Mouse (Mus musculus) embryonic facial prominence, embryonic 12.5 days (tissue): ENCODE measurements around the gene Ifnlr1. TPM values are rescaled to one million over a fixed set of nuclear protein-coding genes. Genes with fewer than 3 reads are reported as not detected.

Experiments
- ATAC-seq: fragments of 200-750 bp; cut with Nextera tagmentation; 2 replicates; pipeline ENCODE4 v1.8.0; 2017; ENCODE audit not compliant: insufficient number of reproducible peaks, insufficient read depth, low FRiP score, low TSS enrichment
- H3K27ac ChIP-seq: fragments of 300-500 bp; sonication (generic); 2 replicates; pipeline ENCODE4 v1.5.1; 2016; ENCODE audit warnings: mild to moderate bottlenecking
- H3K27me3 ChIP-seq: fragments of 300-500 bp; sonication (generic); 2 replicates; pipeline ENCODE4 v1.6.1; 2016; ENCODE audit warnings: mild to moderate bottlenecking, moderate library complexity
- H3K36me3 ChIP-seq: fragments of 300-500 bp; sonication (generic); 2 replicates; pipeline ENCODE4 v1.6.1; 2016; ENCODE audit warnings: mild to moderate bottlenecking
- H3K4me1 ChIP-seq: fragments of 300-500 bp; sonication (generic); 2 replicates; pipeline ENCODE4 v1.6.1; 2016
- H3K4me2 ChIP-seq: fragments of 300-500 bp; sonication (generic); replicated peaks from 2 replicates; pipeline ENCODE4 v1.6.1; 2016; ENCODE audit warnings: mild to moderate bottlenecking, moderate library complexity
- H3K4me3 ChIP-seq: fragments of 300-500 bp; sonication (generic); 2 replicates; pipeline ENCODE4 v1.5.1; 2016; ENCODE audit warnings: mild to moderate bottlenecking
- H3K9ac ChIP-seq: fragments of 300-500 bp; sonication (generic); 2 replicates; pipeline ENCODE4 v1.6.1; 2016; ENCODE audit warnings: mild to moderate bottlenecking, moderate library complexity
- H3K9me3 ChIP-seq: fragments of 300-500 bp; sonication (generic); 2 replicates; pipeline ENCODE4 v1.6.1; 2016; ENCODE audit warnings: mild to moderate bottlenecking, moderate library complexity
- WGBS: fragments of 180-500 bp; shearing (Covaris S2); methylation state at CpG from one replicate; pipeline ENCODE4 v1.1.7; 2016; 5-methylcytosine and 5-hydroxymethylcytosine counted together
- polyA plus RNA-seq: library from polyadenylated mRNA; unstranded; fragments of >200 nt; fragmentation: Nextera tagmentation; extraction: Ambion mirVana; gene quantifications from 2 replicates; pipeline ENCODE4 v1.2.1, GENCODE M21; 2016

Ifnlr1 gene
- polyA plus RNA-seq, 1 experiment from 2014 or later: 1.8 TPM

- Histone ChIP-seq H3K4me3 (no peak overlapping the region), H3K9me3 (peaks cover 10% of the 10 kb centered on the region; the same call in 1 of the 2 replicates), H3K4me1 (no peaks in the 10 kb centered on the region), H3K27ac (no peak overlapping the region), H3K9ac (no peak overlapping the region), H3K27me3 (no peaks in the 10 kb centered on the region), H3K36me3 (no peaks in the 10 kb centered on the region), H3K4me2 (no peak overlapping the region)
- 76% methylated on average over 17 of the region's 17 CpGs for WGBS
- no peak for ATAC-seq
Observed at GRCm38 (mm10) chr4:135722540-135723290, 36.6 kb downstream of the Ifnlr1 start.

GRCm38 (mm10) chr4:135726416-135726815 lies 40.3 kb downstream of the Ifnlr1 start:
- Histone ChIP-seq H3K27ac (no peak overlapping the region), H3K9me3 (peaks cover 6% of the 10 kb centered on the region; the same call in 1 of the 2 replicates), H3K27me3 (no peaks in the 10 kb centered on the region), H3K9ac (no peak overlapping the region), H3K4me2 (no peak overlapping the region), H3K4me3 (no peak overlapping the region), H3K4me1 (no peaks in the 10 kb centered on the region), H3K36me3 (no peaks in the 10 kb centered on the region)
- WGBS: 68% methylated on average over 11 of the region's 11 CpGs
- no peak for ATAC-seq

- WGBS: 52% methylated on average over 14 of the region's 14 CpGs
Observed at GRCm38 (mm10) chr4:135727817-135728216, 41.7 kb downstream of the Ifnlr1 start, which contains the start of gene Il22ra1. Il22ra1 (plus strand) TSS chr4:135728172.

GRCm38 (mm10) chr4:135730204-135730603 lies 44.1 kb downstream of the Ifnlr1 start:
- Histone ChIP-seq H3K4me2 (no peak overlapping the region), H3K27me3 (no peaks in the 10 kb centered on the region), H3K4me3 (no peak overlapping the region), H3K9ac (no peak overlapping the region), H3K36me3 (no peaks in the 10 kb centered on the region), H3K9me3 (peaks cover 4% of the 10 kb centered on the region; the same call in 1 of the 2 replicates), H3K4me1 (no peaks in the 10 kb centered on the region), H3K27ac (no peak overlapping the region)
- WGBS: 69% methylated on average over 9 of the region's 9 CpGs
- no peak for ATAC-seq

More at GRCm38 (mm10) chr4:135727817-135728216, 41.7 kb downstream of the Ifnlr1 start, which contains the start of gene Il22ra1:
- Histone ChIP-seq H3K27me3 (no peaks in the 10 kb centered on the region), H3K9ac (no peak within 1 kb of the TSS), H3K27ac (no peak within 1 kb of the TSS), H3K36me3 (no peaks in the 10 kb centered on the region), H3K4me3 (no peak within 1 kb of the TSS), H3K4me1 (no peaks in the 10 kb centered on the region), H3K4me2 (no peak within 1 kb of the TSS), H3K9me3 (peaks cover 2% of the 10 kb centered on the region; the same call in 1 of the 2 replicates)
- no peak for ATAC-seq

GRCm38 (mm10) chr4:135730951-135731350 lies 44.9 kb downstream of the Ifnlr1 start:
- H3K36me3 ChIP-seq: no peaks in the 10 kb centered on the region
- 69% methylated on average over 8 of the region's 8 CpGs for WGBS
- no peaks in the 10 kb centered on the region for H3K4me1 ChIP-seq
- no peak overlapping the region for H3K4me3 ChIP-seq
- H3K27ac ChIP-seq: no peak overlapping the region
- peaks cover 5% of the 10 kb centered on the region; the same call in 1 of the 2 replicates for H3K9me3 ChIP-seq
- no peak overlapping the region for H3K9ac ChIP-seq
- no peak overlapping the region for H3K4me2 ChIP-seq
- ATAC-seq: no peak
- no peaks in the 10 kb centered on the region for H3K27me3 ChIP-seq

GRCm38 (mm10) chr4:135733901-135734300 lies 47.8 kb downstream of the Ifnlr1 start:
- no peak overlapping the region for H3K9ac ChIP-seq
- no peak overlapping the region for H3K4me2 ChIP-seq
- H3K4me1 ChIP-seq: no peaks in the 10 kb centered on the region
- no peaks in the 10 kb centered on the region for H3K36me3 ChIP-seq
- 93% methylated on average over 14 of the region's 14 CpGs for WGBS
- no peaks in the 10 kb centered on the region for H3K27me3 ChIP-seq
- no peak overlapping the region for H3K4me3 ChIP-seq
- H3K9me3 ChIP-seq: peaks cover 5% of the 10 kb centered on the region; the same call in 1 of the 2 replicates
- H3K27ac ChIP-seq: no peak overlapping the region
- ATAC-seq: no peak

GRCm38 (mm10) chr4:135736903-135737302 lies 50.8 kb downstream of the Ifnlr1 start:
- Histone ChIP-seq H3K4me1 (no peaks in the 10 kb centered on the region), H3K9me3 (peaks cover 5% of the 10 kb centered on the region; the same call in 1 of the 2 replicates), H3K9ac (no peak overlapping the region), H3K4me2 (no peak overlapping the region), H3K4me3 (no peak overlapping the region), H3K27ac (no peak overlapping the region), H3K27me3 (no peaks in the 10 kb centered on the region), H3K36me3 (no peaks in the 10 kb centered on the region)
- no peak for ATAC-seq
- 72% methylated on average over 3 of the region's 3 CpGs for WGBS

GRCm38 (mm10) chr4:135738237-135738636 lies 52.1 kb downstream of the Ifnlr1 start:
- 63% methylated on average over 5 of the region's 5 CpGs for WGBS
- Histone ChIP-seq H3K27me3 (no peaks in the 10 kb centered on the region), H3K36me3 (no peaks in the 10 kb centered on the region), H3K4me3 (no peak overlapping the region), H3K9ac (no peak overlapping the region), H3K4me1 (0 out of 2 replicates have a peak, but pooled peaks cover under 1% of the 10 kb centered on the region), H3K9me3 (peaks cover 5% of the 10 kb centered on the region; the same call in 1 of the 2 replicates), H3K4me2 (no peak overlapping the region), H3K27ac (no peak overlapping the region)
- no peak for ATAC-seq

GRCm38 (mm10) chr4:135739148-135739547 lies 53.1 kb downstream of the Ifnlr1 start:
- ATAC-seq: no peak
- peaks cover 5% of the 10 kb centered on the region; the same call in 1 of the 2 replicates for H3K9me3 ChIP-seq
- no peak overlapping the region for H3K4me2 ChIP-seq
- 71% methylated on average over 7 of the region's 7 CpGs for WGBS
- no peak overlapping the region for H3K9ac ChIP-seq
- peaks cover 4% of the 10 kb centered on the region; the same call in 1 of the 2 replicates for H3K27me3 ChIP-seq
- peaks cover 8% of the 10 kb centered on the region for H3K4me1 ChIP-seq
- no peak overlapping the region for H3K27ac ChIP-seq
- H3K36me3 ChIP-seq: no peaks in the 10 kb centered on the region
- H3K4me3 ChIP-seq: no peak overlapping the region

GRCm38 (mm10) chr4:135739672-135740071 lies 53.6 kb downstream of the Ifnlr1 start:
- Histone ChIP-seq H3K4me2 (no peak overlapping the region), H3K36me3 (no peaks in the 10 kb centered on the region), H3K4me3 (no peak overlapping the region), H3K9me3 (peaks cover 5% of the 10 kb centered on the region; the same call in 1 of the 2 replicates), H3K9ac (no peak overlapping the region), H3K27me3 (peaks cover 4% of the 10 kb centered on the region; the same call in 1 of the 2 replicates), H3K4me1 (peaks cover 9% of the 10 kb centered on the region), H3K27ac (no peak overlapping the region)
- 93% methylated on average over 14 of the region's 14 CpGs for WGBS
- no peak for ATAC-seq

GRCm38 (mm10) chr4:135743520-135743919 lies 57.4 kb downstream of the Ifnlr1 start:
- no peak for ATAC-seq
- H3K27ac ChIP-seq: no peak overlapping the region
- peaks cover 18% of the 10 kb centered on the region for H3K4me1 ChIP-seq
- WGBS: 30% methylated on average over 6 of the region's 6 CpGs
- no peak overlapping the region for H3K4me2 ChIP-seq
- H3K36me3 ChIP-seq: no peaks in the 10 kb centered on the region
- H3K27me3 ChIP-seq: peaks cover 4% of the 10 kb centered on the region; the same call in 1 of the 2 replicates
- H3K9me3 ChIP-seq: no peaks in the 10 kb centered on the region
- no peak overlapping the region for H3K9ac ChIP-seq
- no peak overlapping the region for H3K4me3 ChIP-seq
